In genomic region chr17:67636951-67637350, GRCm38 (mm10) we compare ENCODE assay signal across 32 mouse cellular contexts. TPM values are rescaled to one million over a fixed set of nuclear protein-coding genes. Genes with fewer than 3 reads are reported as not detected.
"Had no signal": no experiment of that assay in that cellular context is flagged by ENCODE, and none has a peak within 500 bp of the region (broad histone marks: within the 10 kb centered on the region; RNA-seq: fewer than 3 reads in every experiment).

No protein-coding gene starts in this region.

- H3K4me3 ChIP-seq: embryonic facial prominence, embryonic 10.5 days; embryonic facial prominence, embryonic 12.5 days; embryonic facial prominence, embryonic 13.5 days; embryonic facial prominence, embryonic 15.5 days; erythroblast, embryonic 14.5 days; forebrain, embryonic 10.5 days; forebrain, embryonic 12.5 days; forebrain, embryonic 13.5 days; forebrain, embryonic 15.5 days; heart, adult 2 months; heart, embryonic 10.5 days had no signal

- H3K9ac ChIP-seq: embryonic facial prominence, embryonic 12.5 days; embryonic facial prominence, embryonic 13.5 days; embryonic facial prominence, embryonic 15.5 days; forebrain, embryonic 12.5 days; forebrain, embryonic 13.5 days; forebrain, embryonic 15.5 days; forebrain, postnatal 0 days had no signal

- ATAC-seq: forebrain, embryonic 13.5 days; forebrain, embryonic 15.5 days; forebrain, embryonic 16.5 days; forebrain, postnatal 0 days had no signal

- DNase-seq: cerebellum, adult 18-20 months; cerebellum, adult 2 months; cerebellum, adult 8-10 months; cerebellum, adult 9-10 months; cerebellum, adult 9-11 months; cerebellum, postnatal 10 days; cerebellum, postnatal 14 days; cerebellum, postnatal 25 days; cerebellum, postnatal 36 days; forebrain, postnatal 0 days; gastrocnemius, postnatal 14 days; gastrocnemius, postnatal 25 days; gastrocnemius, postnatal 36 days; heart, adult 18-20 months; heart, adult 2 months had no signal

- H3K36me3 ChIP-seq: embryonic facial prominence, embryonic 10.5 days; embryonic facial prominence, embryonic 12.5 days; embryonic facial prominence, embryonic 13.5 days; embryonic facial prominence, embryonic 15.5 days; forebrain, embryonic 10.5 days; forebrain, embryonic 12.5 days; forebrain, embryonic 15.5 days; heart, embryonic 10.5 days had no signal

- H3K4me1 ChIP-seq: embryonic facial prominence, embryonic 12.5 days; forebrain, embryonic 12.5 days; forebrain, embryonic 13.5 days; forebrain, embryonic 15.5 days; heart, embryonic 10.5 days had no signal

- H3K4me2 ChIP-seq: embryonic facial prominence, embryonic 12.5 days; embryonic facial prominence, embryonic 13.5 days; embryonic facial prominence, embryonic 15.5 days; forebrain, embryonic 12.5 days; forebrain, embryonic 13.5 days; forebrain, embryonic 15.5 days had no signal

- H3K27ac ChIP-seq: embryonic facial prominence, embryonic 10.5 days; embryonic facial prominence, embryonic 12.5 days; embryonic facial prominence, embryonic 13.5 days; embryonic facial prominence, embryonic 15.5 days; forebrain, embryonic 10.5 days; forebrain, embryonic 12.5 days; forebrain, embryonic 13.5 days; forebrain, embryonic 15.5 days; heart, adult 2 months; heart, embryonic 10.5 days had no signal

- H3K27me3 ChIP-seq: embryonic facial prominence, embryonic 13.5 days; embryonic facial prominence, embryonic 15.5 days; forebrain, embryonic 12.5 days; forebrain, embryonic 13.5 days; forebrain, embryonic 15.5 days had no signal

- H3K9me3 ChIP-seq: embryonic facial prominence, embryonic 10.5 days; embryonic facial prominence, embryonic 12.5 days; embryonic facial prominence, embryonic 13.5 days; embryonic facial prominence, embryonic 15.5 days; forebrain, embryonic 10.5 days; forebrain, embryonic 12.5 days; forebrain, embryonic 13.5 days; forebrain, embryonic 15.5 days; heart, embryonic 10.5 days had no signal

RNA-seq across cellular contexts. Expression of gene Lrrc30, which starts 4.4 kb away (rescaled TPM):
- total RNA-seq: common myeloid progenitor, adult 5-6 weeks; forebrain, postnatal 0 days; granulocyte monocyte progenitor cell, adult 5-6 weeks had no signal
- polyA plus RNA-seq: cerebellum, adult 2 months; cortical plate, adult 2 months; embryonic facial prominence, embryonic 11.5 days; erythroblast, embryonic 14.5 days; forebrain, embryonic 10.5 days; forebrain, embryonic 12.5 days; forebrain, embryonic 13.5 days; forebrain, embryonic 15.5 days; forebrain, embryonic 16.5 days; forebrain, postnatal 0 days; frontal cortex, adult 2 months; gonadal fat pad, adult 2 months had no signal
